Mouse (Mus musculus): ENCODE data around the gene Eif5b.

- TF ChIP-seq POLR2A (IDR thresholded peaks at IDR 0.05; ENCODE audit: extremely low read depth, insufficient read depth, low read length) (no peak), CTCF (IDR thresholded peaks at IDR 0.05; ENCODE audit: low read depth, low read length) (no peak)
Measured at GRCm38 (mm10) chr1:37998371-37999199, 775 bp downstream of the Eif5b start.

All from liver, adult 2 months (tissue).